Mouse (Mus musculus): ENCODE measurements around the gene Hps4.
A peak's percentile ranks its signal among the peaks of the same experiment; 100 is the strongest.

The Hps4 gene

GRCm38 (mm10) chr5:112366879-112367278 is 24.0 kb downstream of the Hps4 start:
- DNase-seq (ENCODE audit: extremely low spot score, low read depth, low spot score) = no peak

DNA sequence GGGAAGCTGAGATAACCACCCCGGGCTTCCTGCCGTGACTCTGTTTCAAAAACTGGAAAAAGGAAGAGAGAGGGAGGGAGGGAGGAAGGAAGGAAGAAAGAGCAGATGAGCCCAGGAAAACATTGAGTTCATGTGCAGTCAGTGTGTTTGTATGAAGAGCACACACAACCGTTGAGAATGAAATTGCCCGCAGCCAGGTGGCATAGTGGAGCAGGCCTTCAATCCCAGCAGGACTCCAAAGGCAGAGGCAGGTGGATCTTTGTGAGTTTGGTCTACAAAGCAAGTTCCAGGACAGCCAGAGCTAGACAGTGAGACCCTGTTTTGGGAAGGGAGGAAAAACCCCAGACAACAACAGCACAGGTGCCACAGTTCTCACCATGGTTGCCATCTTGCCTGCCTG is 24.5 kb downstream of the Hps4 start:
- no peak for DNase-seq (ENCODE audit: extremely low spot score, low read depth, low spot score)

- no peak for DNase-seq (ENCODE audit: extremely low spot score, low read depth, low spot score)
Measured at GRCm38 (mm10) chr5:112367929-112368328, 25.0 kb downstream of the Hps4 start.

DNA sequence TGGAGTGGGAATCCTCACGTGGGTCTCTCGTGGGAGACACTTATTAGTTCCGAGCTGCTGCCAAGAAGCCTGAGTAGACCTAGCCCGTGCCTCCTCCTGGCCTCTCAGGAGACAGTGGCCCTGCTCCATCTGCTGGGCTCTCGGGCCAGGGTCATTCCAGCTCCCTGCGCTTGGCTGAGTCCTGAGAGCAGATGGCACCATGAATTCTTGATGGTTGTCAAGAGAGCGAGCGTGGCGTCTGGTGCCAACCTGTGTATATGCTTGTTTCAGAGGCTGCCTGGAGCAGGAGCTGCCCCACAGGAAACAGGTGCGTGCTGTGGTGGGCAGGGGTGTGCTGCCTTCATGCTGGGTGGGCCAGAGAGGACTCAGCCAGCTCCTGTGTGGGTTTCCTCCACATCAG is 25.8 kb downstream of the Hps4 start:
- DNase-seq (ENCODE audit: extremely low spot score, low read depth, low spot score) = no peak

DNA sequence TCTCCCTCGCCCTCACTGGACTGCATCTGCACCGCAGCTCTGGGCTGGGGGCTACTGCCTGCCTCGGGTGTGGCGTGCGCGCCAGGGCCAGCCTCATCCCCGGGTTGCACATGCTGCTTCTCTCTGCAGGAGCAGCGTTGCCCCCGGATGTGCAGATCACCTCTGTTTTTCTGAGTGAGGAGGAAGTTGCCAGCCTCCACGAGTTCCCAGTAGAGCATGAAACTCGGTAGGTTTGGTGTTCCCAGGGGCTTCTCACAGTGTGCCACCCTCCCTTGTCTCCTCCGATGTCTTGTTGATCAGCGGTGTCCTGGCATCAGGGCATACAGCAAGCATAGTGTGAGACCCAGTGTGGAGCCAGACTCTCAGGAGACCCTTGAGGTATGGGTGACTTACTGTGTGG is 26.4 kb downstream of the Hps4 start:
- no peak for DNase-seq (ENCODE audit: extremely low spot score, low read depth, low spot score)

GRCm38 (mm10) chr5:112370236-112370813 is 27.4 kb downstream of the Hps4 start:
- no peak for DNase-seq (ENCODE audit: extremely low spot score, low read depth, low spot score)

DNA sequence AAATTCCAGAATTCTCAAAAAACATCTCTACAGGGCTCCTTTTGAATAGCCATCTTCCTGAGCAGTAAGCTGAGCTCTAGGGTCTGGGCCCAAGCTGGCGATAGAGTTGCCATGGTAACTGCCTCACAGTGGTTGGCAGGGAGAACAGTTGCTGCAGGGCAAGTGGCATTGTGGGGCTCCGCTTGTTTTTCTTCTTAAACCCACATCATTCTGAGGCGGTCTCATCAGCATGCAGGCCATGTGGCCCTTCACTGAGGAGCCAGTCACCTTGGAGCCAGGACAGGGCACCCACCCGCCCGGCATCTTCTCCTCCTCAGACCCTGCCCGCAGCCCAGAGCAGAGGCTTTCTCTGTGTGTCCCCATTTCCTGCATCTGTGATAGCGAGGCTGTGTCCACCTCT is 29.1 kb downstream of the Hps4 start:
- DNase-seq (ENCODE audit: extremely low spot score, low read depth, low spot score) = no peak

DNA sequence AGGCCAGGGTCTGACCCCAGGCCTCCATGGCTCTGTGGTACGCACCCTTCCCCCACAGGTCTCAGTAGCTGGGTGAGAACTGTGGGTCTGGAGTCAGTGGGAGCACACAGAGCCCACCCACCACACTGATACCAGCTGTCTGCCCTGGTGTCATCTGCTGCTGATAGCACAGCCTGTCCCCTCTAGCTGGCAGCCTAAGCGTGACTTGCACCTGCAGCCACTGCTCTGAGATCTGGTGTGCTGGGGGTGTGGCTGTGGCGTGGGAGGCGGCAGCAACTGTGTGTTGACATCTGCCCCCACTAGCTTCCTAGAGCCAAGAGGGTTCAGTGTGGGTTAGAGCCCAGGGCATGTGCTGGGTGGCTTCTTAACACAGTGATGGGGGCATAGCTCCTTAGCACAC is 33.2 kb downstream of the Hps4 start:
- no peak for DNase-seq (ENCODE audit: extremely low spot score, low read depth, low spot score)

- no peak for DNase-seq (ENCODE audit: extremely low spot score, low read depth, low spot score)
Measured at GRCm38 (mm10) chr5:112377380-112377779, 34.5 kb downstream of the Hps4 start.

- no peak for DNase-seq (ENCODE audit: extremely low spot score, low read depth, low spot score)
Measured at GRCm38 (mm10) chr5:112378716-112379115, 35.8 kb downstream of the Hps4 start.

- DNase-seq (ENCODE audit: extremely low spot score, low read depth, low spot score) = no peak
Measured at GRCm38 (mm10) chr5:112381154-112381553, 38.3 kb downstream of the Hps4 start.

GRCm38 (mm10) chr5:112382042-112382441 is 39.2 kb downstream of the Hps4 start:
- no peak for DNase-seq (ENCODE audit: extremely low spot score, low read depth, low spot score)

DNA sequence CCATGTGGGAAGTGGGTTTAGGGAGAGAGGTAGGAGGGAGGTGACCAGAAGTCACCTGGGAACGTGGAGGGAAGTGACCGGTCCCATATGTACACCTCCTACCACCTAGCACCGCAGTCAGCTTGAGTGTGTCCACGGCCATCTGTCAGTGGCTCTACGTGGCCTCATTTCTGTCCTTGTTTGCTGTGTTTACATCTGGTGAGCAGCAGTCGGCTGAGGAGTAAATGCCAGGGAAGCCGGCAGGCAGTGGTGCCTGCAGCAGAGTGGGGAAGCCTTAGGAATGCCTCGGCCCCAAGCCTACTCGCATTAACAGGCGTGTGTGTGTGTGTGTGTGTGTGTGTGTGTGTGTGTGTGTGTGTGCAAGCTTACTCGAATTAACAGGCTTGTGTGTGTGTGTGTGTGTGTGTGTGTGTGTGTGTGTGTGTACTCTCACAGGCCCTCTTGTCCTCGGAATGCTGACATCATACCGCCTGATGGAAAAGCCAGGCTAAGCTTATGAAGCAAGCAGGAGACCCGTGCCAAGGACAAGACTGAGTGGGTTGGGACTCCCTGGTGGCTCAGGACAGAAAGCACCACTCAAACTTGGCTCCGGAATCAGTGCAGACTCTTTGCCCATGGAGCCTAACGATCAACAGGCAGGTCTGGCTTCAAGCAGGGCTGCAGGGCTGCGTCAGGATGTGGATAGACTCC is 39.9 kb downstream of the Hps4 start:
- DNase-seq (ENCODE audit: extremely low spot score, low read depth, low spot score) = no peak

DNA sequence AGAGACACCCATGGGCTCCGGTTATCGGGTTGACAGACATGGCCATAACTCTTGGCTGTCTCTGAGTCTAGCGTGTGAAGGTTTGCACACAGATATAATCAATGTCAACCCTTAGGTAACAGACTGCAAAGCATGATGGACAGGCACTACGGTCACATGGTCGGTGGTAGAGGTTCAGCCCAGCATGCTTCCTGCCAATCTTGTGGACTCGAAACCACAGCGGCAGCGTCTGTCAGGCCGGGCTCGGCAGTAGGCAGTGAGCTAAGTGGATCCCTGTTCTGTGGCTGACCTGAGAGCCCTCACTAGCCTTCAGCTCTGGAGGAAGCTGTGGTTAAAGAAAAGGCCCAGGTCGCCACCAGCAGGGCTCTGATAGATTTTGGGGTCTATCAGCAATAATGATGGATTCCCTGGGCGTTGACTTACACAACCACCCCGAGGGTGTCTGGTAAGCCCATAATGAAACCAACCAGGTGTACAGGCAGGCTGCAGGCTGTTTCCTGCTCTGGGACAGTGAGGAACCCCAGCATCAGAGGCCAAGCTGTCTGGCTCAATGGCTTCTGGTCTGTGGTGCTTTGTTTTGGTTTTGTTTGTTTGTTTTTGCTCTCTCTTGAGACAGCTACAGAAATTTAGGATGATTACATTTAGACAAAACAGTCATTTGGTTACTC is 42.1 kb downstream of the Hps4 start:
- no peak for DNase-seq (ENCODE audit: extremely low spot score, low read depth, low spot score)

DNA sequence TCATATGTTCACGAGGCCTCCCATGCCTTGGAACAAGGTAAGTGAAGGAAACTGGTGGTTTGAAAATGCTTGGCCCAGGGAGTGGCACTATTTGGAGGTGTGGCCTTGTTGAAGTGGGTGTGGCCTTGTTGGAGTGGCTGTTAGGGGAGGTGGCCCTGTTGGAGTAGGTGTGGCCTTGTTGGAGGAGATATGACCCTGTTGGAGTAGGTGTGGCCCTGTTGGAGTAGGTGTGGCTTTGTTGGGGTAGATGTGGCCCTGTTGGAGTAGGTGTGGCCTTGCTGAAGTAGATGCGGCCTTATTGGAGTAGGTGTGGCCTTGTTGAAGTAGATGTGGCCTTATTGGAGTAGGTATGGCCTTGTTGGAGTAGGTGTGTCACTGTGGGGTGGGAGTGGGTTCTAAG is 43.1 kb downstream of the Hps4 start:
- DNase-seq (ENCODE audit: extremely low spot score, low read depth, low spot score) = no peak

DNA sequence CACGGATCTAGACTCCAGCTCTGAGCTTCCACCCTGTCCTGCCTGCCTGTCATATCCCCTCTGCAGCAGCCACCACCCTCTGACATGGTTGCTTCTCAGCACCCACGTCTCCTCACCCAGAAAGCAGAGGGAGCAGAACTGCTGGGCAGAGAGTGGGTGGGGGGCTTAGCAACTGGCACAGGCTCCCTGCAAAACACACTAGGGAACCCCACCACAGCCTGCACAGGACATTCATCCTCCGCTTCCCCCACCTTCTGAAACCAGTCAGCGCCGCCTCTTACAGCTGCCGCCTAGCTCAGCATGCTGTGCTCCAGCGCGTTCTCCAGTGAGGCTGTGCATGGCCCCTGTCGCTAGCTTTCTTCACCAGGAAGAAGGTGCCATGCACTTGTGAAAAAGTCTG is 46.5 kb downstream of the Hps4 start:
- no peak for DNase-seq (ENCODE audit: extremely low spot score, low read depth, low spot score)

GRCm38 (mm10) chr5:112391002-112391401 is 48.1 kb downstream of the Hps4 start:
- no peak for DNase-seq (ENCODE audit: extremely low spot score, low read depth, low spot score)

DNA sequence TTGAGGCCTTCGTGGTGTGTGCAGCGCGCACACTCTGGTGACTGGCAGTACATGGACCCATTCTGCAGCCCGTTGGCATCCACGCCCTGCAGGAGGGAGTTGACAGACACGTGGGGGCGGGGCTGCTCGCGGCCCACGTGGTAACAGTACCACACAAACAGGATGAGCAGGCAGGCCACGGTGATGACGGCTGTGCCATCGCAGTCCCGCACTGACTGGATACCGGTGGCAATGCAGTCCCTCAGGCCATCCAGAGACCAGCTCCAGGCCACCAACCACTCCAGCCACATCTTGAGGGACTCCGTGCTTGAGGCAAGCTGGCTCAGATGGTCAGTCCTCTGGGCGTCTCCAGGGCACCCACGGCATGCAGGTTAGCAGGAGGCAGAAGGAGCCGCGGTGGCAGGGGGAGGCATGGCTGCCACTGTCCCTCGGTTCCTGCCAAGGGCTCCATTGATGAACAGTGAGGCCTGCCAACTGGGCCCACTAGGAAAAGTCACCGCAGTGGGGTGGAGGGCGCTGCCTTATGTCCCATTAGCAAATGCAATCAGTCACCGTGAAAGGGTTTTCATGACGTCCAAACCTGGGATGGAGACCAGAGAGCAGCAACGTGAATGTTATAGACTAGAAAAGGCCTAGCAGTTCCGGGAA is 48.9 kb downstream of the Hps4 start:
- no peak for DNase-seq (ENCODE audit: extremely low spot score, low read depth, low spot score)

- no peak for DNase-seq (ENCODE audit: extremely low spot score, low read depth, low spot score)
Measured at GRCm38 (mm10) chr5:112393741-112394414, 51.0 kb downstream of the Hps4 start.

- DNase-seq (ENCODE audit: extremely low spot score, low read depth, low spot score) = no peak
Measured at GRCm38 (mm10) chr5:112394415-112394763, 51.5 kb downstream of the Hps4 start.

- DNase-seq (ENCODE audit: extremely low spot score, low read depth, low spot score) = peak; percentile 35
Measured at GRCm38 (mm10) chr5:112394779-112395443, 52.0 kb downstream of the Hps4 start, which contains the start of gene Asphd2. TSS of gene Asphd2 (minus strand) at chr5:112394866.
